Mouse (Mus musculus): ENCODE results near the gene Coro6. TPM values are rescaled to one million over a fixed set of nuclear protein-coding genes. Genes with fewer than 3 reads are reported as not detected.

Coro6 gene
- polyA plus RNA-seq, 1 experiment: 23.9 TPM

DNA sequence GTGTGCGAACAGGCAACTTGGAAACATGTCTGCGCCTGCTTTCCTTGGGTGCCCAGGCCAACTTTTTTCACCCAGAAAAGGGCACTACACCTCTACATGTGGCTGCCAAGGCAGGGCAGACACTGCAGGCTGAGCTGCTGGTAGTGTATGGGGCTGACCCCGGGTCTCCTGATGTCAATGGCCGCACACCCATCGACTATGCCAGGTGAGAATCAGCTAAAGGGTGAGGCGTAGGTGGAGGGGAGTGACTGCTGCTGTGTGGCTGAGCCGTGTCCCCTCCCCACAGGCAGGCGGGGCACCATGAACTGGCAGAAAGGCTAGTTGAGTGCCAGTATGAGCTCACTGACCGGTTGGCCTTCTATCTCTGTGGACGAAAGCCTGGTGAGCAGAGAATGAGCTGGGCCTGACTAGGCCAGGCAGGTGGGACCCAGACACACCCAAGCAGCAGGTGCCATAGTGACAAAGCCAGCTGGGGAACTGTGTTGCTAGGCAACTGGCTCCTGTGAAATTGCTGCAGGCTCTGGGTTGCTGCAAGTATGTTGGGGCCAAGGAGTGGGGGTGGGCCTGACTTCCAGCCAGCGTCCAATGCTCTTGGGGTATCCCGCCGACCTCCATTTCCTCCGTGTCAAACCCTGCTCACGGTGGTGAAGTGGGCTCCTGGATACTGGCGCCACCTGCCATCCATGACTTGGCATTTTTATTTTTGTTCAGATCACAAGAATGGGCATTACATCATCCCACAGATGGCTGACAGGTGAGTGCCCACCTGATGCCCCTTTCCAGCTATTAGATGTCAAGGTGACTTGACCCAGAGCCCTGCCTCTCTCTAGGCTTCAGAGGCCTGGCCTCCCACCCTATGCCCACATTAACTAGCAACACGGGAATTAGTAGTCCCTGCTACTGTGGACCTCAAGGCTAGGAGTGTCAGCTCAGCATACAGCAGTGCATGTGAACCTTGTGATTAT, 38.4 kb downstream of the Coro6 start:
- Histone ChIP-seq H3K4me3 (ENCODE audit: control insufficient read depth, insufficient read depth, low read length) (no peak overlapping the region), H3K36me3 (ENCODE audit: control insufficient read depth, insufficient read depth, low read length) (peaks cover 21% of the 10 kb centered on the region), H3K27ac (ENCODE audit: control insufficient read depth, insufficient read depth, low read length) (no peak overlapping the region), H3K4me1 (replicated peaks; ENCODE audit: control insufficient read depth, insufficient read depth, low read length) (peaks cover 4% of the 10 kb centered on the region), H3K27me3 (ENCODE audit: control insufficient read depth, insufficient read depth, low read length) (no peaks in the 10 kb centered on the region)
- WGBS: 90% methylated on average over 17 of the region's 17 CpGs
- no peak for TF ChIP-seq CTCF (IDR thresholded peaks at IDR 0.05; ENCODE audit: borderline replicate concordance, control insufficient read depth, extremely low read depth, insufficient read depth, low read length, poor library complexity)
- no peak for TF ChIP-seq POLR2A (IDR thresholded peaks at IDR 0.05; ENCODE audit: control insufficient read depth, extremely low read depth, insufficient read depth, low read length, poor library complexity)
- no peak for DNase-seq

DNA sequence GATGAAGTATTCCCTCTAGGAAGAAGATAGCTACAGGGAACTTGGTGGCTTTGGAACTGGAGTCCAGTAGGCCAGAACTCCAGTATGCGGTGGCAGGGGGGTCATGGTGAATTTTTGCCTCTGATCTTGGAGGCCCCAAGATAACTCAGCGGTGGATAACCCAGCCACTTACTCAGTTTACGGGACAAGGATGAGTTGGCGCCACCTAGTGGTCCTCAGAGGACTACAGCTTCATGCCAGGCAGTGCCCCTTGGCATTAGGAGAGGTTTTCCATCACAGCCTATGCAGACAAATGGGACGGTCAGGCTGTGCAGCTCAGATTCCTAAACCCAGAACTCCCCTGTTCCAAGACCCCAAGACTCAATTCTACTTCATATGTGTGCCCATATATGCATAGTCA, 39.2 kb downstream of the Coro6 start:
- no peak for TF ChIP-seq POLR2A (IDR thresholded peaks at IDR 0.05; ENCODE audit: control insufficient read depth, extremely low read depth, insufficient read depth, low read length, poor library complexity)
- peak; percentile 75; the same call in 1 of the 2 replicates for TF ChIP-seq CTCF (IDR thresholded peaks at IDR 0.05; ENCODE audit: borderline replicate concordance, control insufficient read depth, extremely low read depth, insufficient read depth, low read length, poor library complexity)
- DNase-seq: peak; percentile 74

DNA sequence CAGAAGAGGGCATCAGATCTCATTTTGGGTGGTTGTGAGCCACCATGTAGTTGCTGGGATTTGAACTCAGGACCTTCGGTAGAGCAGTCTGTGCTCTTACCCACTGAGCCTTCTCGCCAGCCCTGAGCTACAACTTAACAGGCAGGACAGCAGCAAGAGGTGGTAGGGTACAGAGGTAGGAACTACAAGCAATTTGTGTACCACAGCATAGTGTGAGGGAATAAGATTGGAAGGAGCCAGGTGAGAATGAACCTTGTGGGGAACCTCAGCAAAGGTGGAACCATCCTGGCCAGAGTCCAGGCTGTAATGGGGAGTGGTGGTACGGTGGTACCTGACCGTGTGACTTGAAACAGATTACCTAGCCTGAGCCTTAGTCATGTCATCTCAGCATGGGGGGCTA, 39.8 kb downstream of the Coro6 start:
- peaks cover 28% of the 10 kb centered on the region for H3K36me3 ChIP-seq (ENCODE audit: control insufficient read depth, insufficient read depth, low read length)
- no peak for TF ChIP-seq POLR2A (IDR thresholded peaks at IDR 0.05; ENCODE audit: control insufficient read depth, extremely low read depth, insufficient read depth, low read length, poor library complexity)
- TF ChIP-seq CTCF (IDR thresholded peaks at IDR 0.05; ENCODE audit: borderline replicate concordance, control insufficient read depth, extremely low read depth, insufficient read depth, low read length, poor library complexity): no peak
- no peak for DNase-seq
- no peak overlapping the region for H3K27ac ChIP-seq (ENCODE audit: control insufficient read depth, insufficient read depth, low read length)
- peaks cover 4% of the 10 kb centered on the region for H3K4me1 ChIP-seq (replicated peaks; ENCODE audit: control insufficient read depth, insufficient read depth, low read length)
- H3K27me3 ChIP-seq (ENCODE audit: control insufficient read depth, insufficient read depth, low read length): no peaks in the 10 kb centered on the region
- WGBS: 97% methylated on average over 4 of the region's 4 CpGs
- no peak overlapping the region for H3K4me3 ChIP-seq (ENCODE audit: control insufficient read depth, insufficient read depth, low read length)

More for the DNA sequence above, 39.2 kb downstream of the Coro6 start:
- Histone ChIP-seq H3K4me1 (replicated peaks; ENCODE audit: control insufficient read depth, insufficient read depth, low read length) (peaks cover 4% of the 10 kb centered on the region), H3K36me3 (ENCODE audit: control insufficient read depth, insufficient read depth, low read length) (peaks cover 23% of the 10 kb centered on the region), H3K27ac (ENCODE audit: control insufficient read depth, insufficient read depth, low read length) (no peak overlapping the region), H3K4me3 (ENCODE audit: control insufficient read depth, insufficient read depth, low read length) (no peak overlapping the region), H3K27me3 (ENCODE audit: control insufficient read depth, insufficient read depth, low read length) (no peaks in the 10 kb centered on the region)
- WGBS: 25% methylated on average over 5 of the region's 5 CpGs

DNA sequence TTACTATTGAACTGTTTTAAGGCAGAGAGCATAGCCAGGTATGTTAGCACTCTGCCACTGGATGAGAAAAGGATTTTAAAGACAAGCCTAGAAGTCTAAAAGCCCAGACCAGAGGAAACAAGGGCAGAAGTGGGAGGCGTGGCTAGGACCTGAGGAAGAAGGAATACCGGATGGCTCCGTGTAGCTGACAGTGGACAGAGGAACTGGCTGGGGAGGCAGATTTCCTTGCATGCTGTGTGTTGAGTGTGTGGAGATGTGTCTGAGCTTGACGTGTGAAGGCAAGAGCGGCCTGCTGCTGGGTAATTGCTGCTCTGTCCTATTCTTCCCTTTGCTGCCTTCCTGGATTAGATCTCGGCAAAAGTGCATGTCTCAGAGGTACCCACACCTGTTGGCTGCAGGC, 40.3 kb downstream of the Coro6 start:
- H3K36me3 ChIP-seq (ENCODE audit: control insufficient read depth, insufficient read depth, low read length): peaks cover 28% of the 10 kb centered on the region
- H3K27me3 ChIP-seq (ENCODE audit: control insufficient read depth, insufficient read depth, low read length): no peaks in the 10 kb centered on the region
- whole genome bisulfite sequencing: 95% methylated on average over 6 of the region's 6 CpGs
- TF ChIP-seq CTCF (IDR thresholded peaks at IDR 0.05; ENCODE audit: borderline replicate concordance, control insufficient read depth, extremely low read depth, insufficient read depth, low read length, poor library complexity) (no peak), POLR2A (IDR thresholded peaks at IDR 0.05; ENCODE audit: control insufficient read depth, extremely low read depth, insufficient read depth, low read length, poor library complexity) (no peak)
- no peaks in the 10 kb centered on the region; the same call in none of the 2 replicates for H3K4me1 ChIP-seq (replicated peaks; ENCODE audit: control insufficient read depth, insufficient read depth, low read length)
- H3K4me3 ChIP-seq (ENCODE audit: control insufficient read depth, insufficient read depth, low read length): no peak overlapping the region
- DNase-seq: no peak
- H3K27ac ChIP-seq (ENCODE audit: control insufficient read depth, insufficient read depth, low read length): no peak overlapping the region

DNA sequence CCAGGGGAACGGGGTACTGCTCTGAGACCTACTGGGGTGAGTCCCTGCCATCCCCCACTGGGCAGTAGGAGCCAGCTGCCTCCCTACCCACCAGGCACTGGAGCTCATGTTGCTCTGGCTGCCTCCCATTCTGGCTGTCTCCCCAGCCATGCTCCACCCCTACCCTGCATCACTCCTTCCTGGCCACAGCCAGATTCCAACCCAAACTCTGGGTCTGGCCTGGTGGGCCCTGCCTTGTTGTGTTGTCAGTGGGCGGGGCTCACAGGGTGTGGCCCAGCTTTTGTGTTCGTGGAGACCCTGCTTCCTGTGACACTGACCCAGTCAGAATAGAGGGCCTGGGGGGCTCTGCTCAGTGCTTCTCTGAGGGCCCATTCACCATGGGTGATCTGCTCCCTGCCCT, 41.3 kb downstream of the Coro6 start:
- TF ChIP-seq POLR2A (IDR thresholded peaks at IDR 0.05; ENCODE audit: control insufficient read depth, extremely low read depth, insufficient read depth, low read length, poor library complexity) (no peak), CTCF (IDR thresholded peaks at IDR 0.05; ENCODE audit: borderline replicate concordance, control insufficient read depth, extremely low read depth, insufficient read depth, low read length, poor library complexity) (no peak)
- 91% methylated on average over 3 of the region's 3 CpGs for WGBS
- Histone ChIP-seq H3K27me3 (ENCODE audit: control insufficient read depth, insufficient read depth, low read length) (no peaks in the 10 kb centered on the region), H3K27ac (ENCODE audit: control insufficient read depth, insufficient read depth, low read length) (no peak overlapping the region), H3K36me3 (ENCODE audit: control insufficient read depth, insufficient read depth, low read length) (peaks cover 28% of the 10 kb centered on the region), H3K4me3 (ENCODE audit: control insufficient read depth, insufficient read depth, low read length) (no peak overlapping the region), H3K4me1 (replicated peaks; ENCODE audit: control insufficient read depth, insufficient read depth, low read length) (peaks cover 4% of the 10 kb centered on the region)
- DNase-seq: no peak

DNA sequence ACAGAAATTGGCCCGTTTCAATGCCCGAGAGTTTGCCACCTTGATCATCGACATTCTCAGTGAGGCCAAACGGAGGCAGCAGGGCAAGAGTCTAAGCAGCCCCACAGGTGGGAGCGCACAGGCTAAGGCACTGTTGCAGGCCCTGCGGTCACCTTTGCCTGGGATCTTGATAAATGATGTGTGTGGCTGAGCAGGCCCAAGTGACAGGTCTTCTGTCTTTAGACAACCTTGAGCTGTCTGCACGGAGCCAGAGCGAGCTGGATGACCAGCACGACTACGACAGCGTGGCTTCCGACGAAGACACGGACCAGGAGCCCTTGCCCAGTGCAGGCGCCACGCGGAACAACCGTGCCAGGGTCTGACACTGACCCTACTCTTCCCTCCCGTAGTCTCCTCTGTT, 42.2 kb downstream of the Coro6 start:
- Histone ChIP-seq H3K27ac (ENCODE audit: control insufficient read depth, insufficient read depth, low read length) (no peak overlapping the region), H3K27me3 (ENCODE audit: control insufficient read depth, insufficient read depth, low read length) (no peaks in the 10 kb centered on the region), H3K4me1 (replicated peaks; ENCODE audit: control insufficient read depth, insufficient read depth, low read length) (peaks cover 6% of the 10 kb centered on the region), H3K36me3 (ENCODE audit: control insufficient read depth, insufficient read depth, low read length) (peaks cover 28% of the 10 kb centered on the region), H3K4me3 (ENCODE audit: control insufficient read depth, insufficient read depth, low read length) (no peak overlapping the region)
- DNase-seq: no peak
- TF ChIP-seq POLR2A (IDR thresholded peaks at IDR 0.05; ENCODE audit: control insufficient read depth, extremely low read depth, insufficient read depth, low read length, poor library complexity) (no peak), CTCF (IDR thresholded peaks at IDR 0.05; ENCODE audit: borderline replicate concordance, control insufficient read depth, extremely low read depth, insufficient read depth, low read length, poor library complexity) (no peak)
- WGBS: 98% methylated on average over 19 of the region's 19 CpGs

All from thymus, adult 2 months (tissue).